Mouse (Mus musculus): Measurements from ENCODE around the gene Kpnb1. TPM values are rescaled to one million over a fixed set of nuclear protein-coding genes. Genes with fewer than 3 reads are reported as not detected.

The Kpnb1 gene
- polyA plus RNA-seq, 1 experiment from 2014 or later, result 51.0 TPM

GRCm38 (mm10) chr11:97146724-97147123 lies 41.0 kb downstream of the Kpnb1 start:
- WGBS, result 10% methylated on average over 8 of the region's 8 CpGs
- Histone ChIP-seq H3K4me2 (replicated peaks; ENCODE audit: low read depth, low read length) (no peak overlapping the region), H3K9ac (replicated peaks; ENCODE audit: low read length) (no peak overlapping the region)

GRCm38 (mm10) chr11:97145951-97146350 lies 41.7 kb downstream of the Kpnb1 start:
- no peak for ATAC-seq (ENCODE audit: low FRiP score, low TSS enrichment)
- WGBS, result 64% methylated on average over 9 of the region's 9 CpGs
- no peak overlapping the region for H3K4me2 ChIP-seq (replicated peaks; ENCODE audit: low read depth, low read length)

More at GRCm38 (mm10) chr11:97146724-97147123, 41.0 kb downstream of the Kpnb1 start:
- Histone ChIP-seq H3K9me3 (ENCODE audit: low read length) (no peaks in the 10 kb centered on the region), H3K27me3 (ENCODE audit: insufficient read depth, low read length) (0 out of 2 replicates have a peak, but pooled peaks cover 3% of the 10 kb centered on the region), H3K4me1 (ENCODE audit: insufficient read depth, low read length) (peaks cover 24% of the 10 kb centered on the region), H3K27ac (ENCODE audit: low read length) (no peak overlapping the region), H3K4me3 (ENCODE audit: low read length) (no peak overlapping the region), H3K36me3 (ENCODE audit: insufficient read depth, low read length) (peaks cover 9% of the 10 kb centered on the region; the same call in 1 of the 2 replicates)
- ATAC-seq (ENCODE audit: low FRiP score, low TSS enrichment), result no peak

GRCm38 (mm10) chr11:97145320-97145719 lies 42.4 kb downstream of the Kpnb1 start:
- Histone ChIP-seq H3K27me3 (ENCODE audit: insufficient read depth, low read length) (0 out of 2 replicates have a peak, but pooled peaks cover 3% of the 10 kb centered on the region), H3K4me1 (ENCODE audit: insufficient read depth, low read length) (peaks cover 20% of the 10 kb centered on the region), H3K9ac (replicated peaks; ENCODE audit: low read length) (no peak overlapping the region), H3K27ac (ENCODE audit: low read length) (no peak overlapping the region), H3K4me2 (replicated peaks; ENCODE audit: low read depth, low read length) (no peak overlapping the region), H3K9me3 (ENCODE audit: low read length) (no peaks in the 10 kb centered on the region), H3K4me3 (ENCODE audit: low read length) (no peak overlapping the region), H3K36me3 (ENCODE audit: insufficient read depth, low read length) (peaks cover 9% of the 10 kb centered on the region; the same call in 1 of the 2 replicates)
- no peak for ATAC-seq (ENCODE audit: low FRiP score, low TSS enrichment)
- WGBS, result 76% methylated on average over 2 of the region's 2 CpGs

More at GRCm38 (mm10) chr11:97145951-97146350, 41.7 kb downstream of the Kpnb1 start:
- Histone ChIP-seq H3K27me3 (ENCODE audit: insufficient read depth, low read length) (0 out of 2 replicates have a peak, but pooled peaks cover 3% of the 10 kb centered on the region), H3K4me3 (ENCODE audit: low read length) (no peak overlapping the region), H3K27ac (ENCODE audit: low read length) (no peak overlapping the region), H3K9me3 (ENCODE audit: low read length) (no peaks in the 10 kb centered on the region), H3K9ac (replicated peaks; ENCODE audit: low read length) (no peak overlapping the region), H3K36me3 (ENCODE audit: insufficient read depth, low read length) (peaks cover 9% of the 10 kb centered on the region; the same call in 1 of the 2 replicates), H3K4me1 (ENCODE audit: insufficient read depth, low read length) (peaks cover 20% of the 10 kb centered on the region)

- H3K27me3 ChIP-seq (ENCODE audit: insufficient read depth, low read length), result peaks cover 4% of the 10 kb centered on the region
- no peak overlapping the region for H3K9ac ChIP-seq (replicated peaks; ENCODE audit: low read length)
- peaks cover 16% of the 10 kb centered on the region for H3K4me1 ChIP-seq (ENCODE audit: insufficient read depth, low read length)
- no peak for ATAC-seq (ENCODE audit: low FRiP score, low TSS enrichment)
- no peaks in the 10 kb centered on the region for H3K9me3 ChIP-seq (ENCODE audit: low read length)
- H3K4me2 ChIP-seq (replicated peaks; ENCODE audit: low read depth, low read length), result no peak overlapping the region
- H3K4me3 ChIP-seq (ENCODE audit: low read length), result no peak overlapping the region
- no peak overlapping the region for H3K27ac ChIP-seq (ENCODE audit: low read length)
- 65% methylated on average over 9 of the region's 9 CpGs for WGBS
- peaks cover 11% of the 10 kb centered on the region; the same call in 1 of the 2 replicates for H3K36me3 ChIP-seq (ENCODE audit: insufficient read depth, low read length)
Observed at GRCm38 (mm10) chr11:97143196-97143900, 44.3 kb downstream of the Kpnb1 start.

GRCm38 (mm10) chr11:97142159-97142608 lies 45.5 kb downstream of the Kpnb1 start:
- Histone ChIP-seq H3K9ac (replicated peaks; ENCODE audit: low read length) (no peak overlapping the region), H3K36me3 (ENCODE audit: insufficient read depth, low read length) (peaks cover 12% of the 10 kb centered on the region; the same call in 1 of the 2 replicates), H3K27ac (ENCODE audit: low read length) (no peak overlapping the region), H3K4me1 (ENCODE audit: insufficient read depth, low read length) (peaks cover 16% of the 10 kb centered on the region), H3K4me3 (ENCODE audit: low read length) (no peak overlapping the region), H3K9me3 (ENCODE audit: low read length) (no peaks in the 10 kb centered on the region), H3K27me3 (ENCODE audit: insufficient read depth, low read length) (peaks cover 4% of the 10 kb centered on the region), H3K4me2 (replicated peaks; ENCODE audit: low read depth, low read length) (no peak overlapping the region)
- no peak for ATAC-seq (ENCODE audit: low FRiP score, low TSS enrichment)
- WGBS, result 61% methylated on average over 8 of the region's 8 CpGs

GRCm38 (mm10) chr11:97140811-97141210 lies 46.9 kb downstream of the Kpnb1 start:
- no peak overlapping the region for H3K4me3 ChIP-seq (ENCODE audit: low read length)

GRCm38 (mm10) chr11:97139256-97139655 lies 48.4 kb downstream of the Kpnb1 start:
- ATAC-seq (ENCODE audit: low FRiP score, low TSS enrichment), result no peak; the same call in 1 of the 2 replicates
- no peaks in the 10 kb centered on the region for H3K9me3 ChIP-seq (ENCODE audit: low read length)
- H3K4me2 ChIP-seq (replicated peaks; ENCODE audit: low read depth, low read length), result peak overlapping the region; percentile 81
- H3K27me3 ChIP-seq (ENCODE audit: insufficient read depth, low read length), result peaks cover 4% of the 10 kb centered on the region
- H3K4me1 ChIP-seq (ENCODE audit: insufficient read depth, low read length), result peaks cover 19% of the 10 kb centered on the region
- H3K9ac ChIP-seq (replicated peaks; ENCODE audit: low read length), result peak overlapping the region; percentile 65
- peak overlapping the region; percentile 43 for H3K4me3 ChIP-seq (ENCODE audit: low read length)
- H3K36me3 ChIP-seq (ENCODE audit: insufficient read depth, low read length), result peaks cover 7% of the 10 kb centered on the region; the same call in 1 of the 2 replicates
- no peak overlapping the region for H3K27ac ChIP-seq (ENCODE audit: low read length)
- WGBS, result 22% methylated on average over 12 of the region's 15 CpGs

More at GRCm38 (mm10) chr11:97140811-97141210, 46.9 kb downstream of the Kpnb1 start:
- peaks cover 16% of the 10 kb centered on the region for H3K4me1 ChIP-seq (ENCODE audit: insufficient read depth, low read length)
- peaks cover 4% of the 10 kb centered on the region for H3K27me3 ChIP-seq (ENCODE audit: insufficient read depth, low read length)
- ATAC-seq (ENCODE audit: low FRiP score, low TSS enrichment), result no peak
- no peak overlapping the region for H3K27ac ChIP-seq (ENCODE audit: low read length)
- WGBS, result 64% methylated on average over 4 of the region's 4 CpGs
- no peaks in the 10 kb centered on the region for H3K9me3 ChIP-seq (ENCODE audit: low read length)
- no peak overlapping the region for H3K9ac ChIP-seq (replicated peaks; ENCODE audit: low read length)
- H3K4me2 ChIP-seq (replicated peaks; ENCODE audit: low read depth, low read length), result no peak overlapping the region
- peaks cover 9% of the 10 kb centered on the region; the same call in 1 of the 2 replicates for H3K36me3 ChIP-seq (ENCODE audit: insufficient read depth, low read length)

GRCm38 (mm10) chr11:97138554-97139226 lies 49.0 kb downstream of the Kpnb1 start:
- Histone ChIP-seq H3K36me3 (ENCODE audit: insufficient read depth, low read length) (0 out of 2 replicates have a peak, but pooled peaks cover 3% of the 10 kb centered on the region), H3K9ac (replicated peaks; ENCODE audit: low read length) (peak overlapping the region; percentile 65), H3K4me1 (ENCODE audit: insufficient read depth, low read length) (peaks cover 20% of the 10 kb centered on the region), H3K9me3 (ENCODE audit: low read length) (no peaks in the 10 kb centered on the region), H3K27ac (ENCODE audit: low read length) (no peak overlapping the region), H3K4me2 (replicated peaks; ENCODE audit: low read depth, low read length) (peak overlapping the region; percentile 81), H3K27me3 (ENCODE audit: insufficient read depth, low read length) (peaks cover 4% of the 10 kb centered on the region), H3K4me3 (ENCODE audit: low read length) (peak overlapping the region; percentile 43)
- peak; percentile 39 for ATAC-seq (ENCODE audit: low FRiP score, low TSS enrichment)
- WGBS, result 21% methylated on average over 46 of the region's 69 CpGs

- Histone ChIP-seq H3K9ac (replicated peaks; ENCODE audit: low read length) (no peak overlapping the region), H3K4me3 (ENCODE audit: low read length) (no peak overlapping the region), H3K27me3 (ENCODE audit: insufficient read depth, low read length) (0 out of 2 replicates have a peak, but pooled peaks cover 3% of the 10 kb centered on the region), H3K4me2 (replicated peaks; ENCODE audit: low read depth, low read length) (no peak overlapping the region), H3K4me1 (ENCODE audit: insufficient read depth, low read length) (peaks cover 3% of the 10 kb centered on the region; the same call in 1 of the 2 replicates), H3K27ac (ENCODE audit: low read length) (no peak overlapping the region), H3K9me3 (ENCODE audit: low read length) (no peaks in the 10 kb centered on the region), H3K36me3 (ENCODE audit: insufficient read depth, low read length) (no peaks in the 10 kb centered on the region)
- 57% methylated on average over 5 of the region's 5 CpGs for WGBS
- ATAC-seq (ENCODE audit: low FRiP score, low TSS enrichment), result no peak
Observed at GRCm38 (mm10) chr11:97133270-97133669, 54.4 kb downstream of the Kpnb1 start.

All from kidney, embryonic 16.5 days (tissue).